In the genomic region with DNA sequence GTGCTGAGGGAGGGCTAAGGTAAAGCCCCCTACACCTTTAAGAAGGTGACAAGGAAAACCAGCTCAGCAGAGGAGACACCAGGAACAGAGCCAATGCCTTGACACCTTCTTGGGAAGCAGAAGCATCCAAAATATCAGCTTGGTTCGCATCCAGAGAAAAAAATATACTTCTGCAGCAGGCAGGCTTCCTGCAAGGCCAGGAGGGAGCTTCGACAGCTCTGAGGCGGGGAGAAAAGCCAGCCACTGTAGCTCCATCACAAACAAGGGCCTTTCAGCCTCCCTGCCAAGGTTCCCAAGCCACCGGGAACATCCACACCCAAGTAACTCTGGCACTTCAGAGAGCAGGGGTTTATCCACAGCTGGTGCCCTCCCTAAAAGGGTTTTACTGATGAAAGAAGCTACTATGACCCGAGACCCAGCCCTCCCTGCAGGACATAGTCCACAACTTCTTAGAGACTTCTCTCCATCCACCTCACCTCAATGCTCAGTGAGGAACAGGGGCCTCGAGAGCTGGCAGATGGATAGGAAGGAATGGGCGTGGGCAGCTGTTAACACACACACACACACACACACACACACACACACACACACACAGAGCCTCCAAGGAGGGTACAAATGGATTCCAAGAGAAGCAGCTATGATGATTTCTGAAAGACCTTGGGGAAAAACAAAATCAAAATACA, we compare ENCODE assay signal across 9 mouse cellular contexts.
DNase-seq lines count a peak whose midpoint lies in the region; ATAC-seq lines count a peak whose summit lies in the region.
"Had no signal": no experiment of that assay in that cellular context is flagged by ENCODE, and none has a peak within 500 bp of the region (broad histone marks: within the 10 kb centered on the region; RNA-seq: fewer than 3 reads in every experiment).

No protein-coding gene starts in this region.

- no peak overlapping the region for H3K9ac ChIP-seq in liver, embryonic 11.5 days (ENCODE audit: low read depth, low read length)

- H3K27me3 ChIP-seq in liver, embryonic 11.5 days (replicated peaks; ENCODE audit: control insufficient read depth, insufficient read depth, low read length): no peaks in the 10 kb centered on the region

- no peaks in the 10 kb centered on the region for H3K36me3 ChIP-seq in liver, embryonic 11.5 days (ENCODE audit: control insufficient read depth, insufficient read depth, low read length)

- intact Hi-C loops in left cerebral cortex, postnatal 4 days (cut with DNase I): no loop called here
- intact Hi-C loops in heart, postnatal 36 days (cut with DNase I): loop anchor here (5.0 kb wide), 1 partner anchor 52 kb away; no protein-coding TSS in a partner anchor

- no peaks in the 10 kb centered on the region; the same call in 1 of the 2 replicates for H3K4me1 ChIP-seq in liver, embryonic 11.5 days (replicated peaks; ENCODE audit: control insufficient read depth, insufficient read depth, low read length)

- no peak overlapping the region for H3K4me3 ChIP-seq in liver, embryonic 11.5 days (ENCODE audit: low read depth, low read length)

- H3K9me3 ChIP-seq in liver, embryonic 11.5 days (ENCODE audit: control insufficient read depth, low read length): no peaks in the 10 kb centered on the region

- no peak overlapping the region for H3K27ac ChIP-seq in liver, embryonic 11.5 days (ENCODE audit: low read depth, low read length)

- H3K4me2 ChIP-seq in liver, embryonic 11.5 days: no peak overlapping the region
- H3K4me2 ChIP-seq: midbrain, embryonic 11.5 days had no signal

- no peak for ATAC-seq in liver, embryonic 11.5 days (replicated peaks; ENCODE audit: low FRiP score)
- no peak for ATAC-seq in monocyte, adult 5-6 weeks (replicated peaks; ENCODE audit: insufficient number of reproducible peaks, low FRiP score, low TSS enrichment, poor library complexity, severe bottlenecking)

- 61% methylated on average over 7 of the region's 7 CpGs for WGBS in liver, embryonic 11.5 days

- peak; percentile 23 for DNase-seq in left cerebral cortex, adult 11 months (ENCODE audit: low spot score)
- no peak for DNase-seq in left cerebral cortex, postnatal 4 days
- DNase-seq in frontal cortex, adult 2 months (ENCODE audit: extremely low spot score in 1 of 2, low spot score in 1 of 2): peak; percentile 39 to 71
- peak; percentile 11 to 31 for DNase-seq in heart, postnatal 36 days
- peak; percentile 32 for DNase-seq in lung, postnatal 36 days
- no peak for DNase-seq in liver, embryonic 11.5 days (ENCODE audit: low spot score)
- DNase-seq: adrenal gland, adult 8-10 months had no signal

Comparison
In these comparisons a context has a peak if more than half of its experiments do, and no peak if none do; other contexts are left out.
1. DNase-seq: peak in left cerebral cortex, adult 11 months (single experiment), frontal cortex, adult 2 months (2 of 2), heart, postnatal 36 days (2 of 2) and lung, postnatal 36 days (single experiment); none in left cerebral cortex, postnatal 4 days (single experiment) and liver, embryonic 11.5 days (single experiment).